Mouse (Mus musculus): ENCODE measurements around the gene Vamp9. TPM values are rescaled to one million over a fixed set of nuclear protein-coding genes. Genes with fewer than 3 reads are reported as not detected.

Vamp9 gene
- polyA plus RNA-seq, 1 experiment from 2014 or later = not detected

GRCm38 (mm10) chr5:99927951-99928350 is 21.9 kb downstream of the Vamp9 start:
- DNase-seq (ENCODE audit: low spot score, missing footprints) = peak; percentile 87
- Histone ChIP-seq H3K27me3 (ENCODE audit: control insufficient read depth, insufficient read depth, low read length) (no peaks in the 10 kb centered on the region), H3K4me3 (ENCODE audit: low read depth, low read length) (no peak overlapping the region), H3K4me1 (ENCODE audit: control insufficient read depth, insufficient read depth, low read length) (no peaks in the 10 kb centered on the region), H3K36me3 (ENCODE audit: control insufficient read depth, insufficient read depth, low read length) (no peaks in the 10 kb centered on the region), H3K9me3 (ENCODE audit: control insufficient read depth, low read length) (no peaks in the 10 kb centered on the region), H3K4me2 (no peak overlapping the region), H3K9ac (ENCODE audit: low read length) (no peak overlapping the region), H3K27ac (ENCODE audit: low read depth, low read length) (no peak overlapping the region)
- 56% methylated on average over 4 of the region's 4 CpGs for WGBS
- ATAC-seq (ENCODE audit: low FRiP score) = no peak

DNA sequence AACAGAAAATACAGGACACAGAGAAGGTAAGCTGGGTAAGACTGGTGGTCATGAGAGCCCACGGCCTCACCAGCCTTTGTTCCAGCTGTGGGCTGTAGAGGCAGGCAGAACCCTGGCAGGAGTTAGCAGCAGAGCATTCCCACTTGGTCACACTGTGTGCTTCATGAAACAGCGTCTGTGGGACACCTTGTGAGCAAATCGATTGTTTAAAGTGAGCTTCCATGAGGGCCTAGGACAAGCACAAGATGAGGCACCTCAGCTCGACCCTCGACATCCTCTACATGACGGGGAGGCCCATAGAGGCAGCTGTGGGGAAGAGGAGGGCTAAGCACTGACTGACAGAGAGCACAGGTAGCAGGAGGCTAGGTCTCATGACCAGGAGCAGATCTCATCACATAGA is 25.9 kb downstream of the Vamp9 start:
- WGBS = 87% methylated on average over 6 of the region's 6 CpGs
- H3K27me3 ChIP-seq (ENCODE audit: control insufficient read depth, insufficient read depth, low read length) = no peaks in the 10 kb centered on the region

GRCm38 (mm10) chr5:99939440-99939839 is 33.4 kb downstream of the Vamp9 start:
- no peak overlapping the region for H3K4me2 ChIP-seq
- no peak overlapping the region for H3K9ac ChIP-seq (ENCODE audit: low read length)
- no peaks in the 10 kb centered on the region for H3K4me1 ChIP-seq (ENCODE audit: control insufficient read depth, insufficient read depth, low read length)
- H3K9me3 ChIP-seq (ENCODE audit: control insufficient read depth, low read length) = no peaks in the 10 kb centered on the region; the same call in 1 of the 2 replicates
- no peak overlapping the region for H3K27ac ChIP-seq (ENCODE audit: low read depth, low read length)
- H3K4me3 ChIP-seq (ENCODE audit: low read depth, low read length) = no peak overlapping the region
- ATAC-seq (ENCODE audit: low FRiP score) = no peak
- 80% methylated on average over 3 of the region's 3 CpGs for WGBS
- no peak for DNase-seq (ENCODE audit: low spot score, missing footprints)
- no peaks in the 10 kb centered on the region for H3K36me3 ChIP-seq (ENCODE audit: control insufficient read depth, insufficient read depth, low read length)
- no peaks in the 10 kb centered on the region for H3K27me3 ChIP-seq (ENCODE audit: control insufficient read depth, insufficient read depth, low read length)

More for the DNA sequence above, 25.9 kb downstream of the Vamp9 start:
- H3K9me3 ChIP-seq (ENCODE audit: control insufficient read depth, low read length) = no peaks in the 10 kb centered on the region
- no peak overlapping the region for H3K4me3 ChIP-seq (ENCODE audit: low read depth, low read length)
- H3K4me1 ChIP-seq (ENCODE audit: control insufficient read depth, insufficient read depth, low read length) = no peaks in the 10 kb centered on the region
- no peak overlapping the region for H3K4me2 ChIP-seq
- no peak overlapping the region for H3K27ac ChIP-seq (ENCODE audit: low read depth, low read length)
- DNase-seq (ENCODE audit: low spot score, missing footprints) = no peak
- H3K9ac ChIP-seq (ENCODE audit: low read length) = no peak overlapping the region
- no peak for ATAC-seq (ENCODE audit: low FRiP score)
- H3K36me3 ChIP-seq (ENCODE audit: control insufficient read depth, insufficient read depth, low read length) = no peaks in the 10 kb centered on the region

GRCm38 (mm10) chr5:99941273-99941672 is 35.2 kb downstream of the Vamp9 start:
- Histone ChIP-seq H3K9me3 (ENCODE audit: control insufficient read depth, low read length) (peaks cover 5% of the 10 kb centered on the region), H3K9ac (ENCODE audit: low read length) (no peak overlapping the region), H3K27me3 (ENCODE audit: control insufficient read depth, insufficient read depth, low read length) (no peaks in the 10 kb centered on the region), H3K36me3 (ENCODE audit: control insufficient read depth, insufficient read depth, low read length) (no peaks in the 10 kb centered on the region), H3K4me1 (ENCODE audit: control insufficient read depth, insufficient read depth, low read length) (no peaks in the 10 kb centered on the region), H3K4me2 (no peak overlapping the region), H3K27ac (ENCODE audit: low read depth, low read length) (no peak overlapping the region), H3K4me3 (ENCODE audit: low read depth, low read length) (no peak overlapping the region)
- ATAC-seq (ENCODE audit: low FRiP score) (no peak), DNase-seq (ENCODE audit: low spot score, missing footprints) (no peak)
- 84% methylated on average over 10 of the region's 10 CpGs for WGBS

DNA sequence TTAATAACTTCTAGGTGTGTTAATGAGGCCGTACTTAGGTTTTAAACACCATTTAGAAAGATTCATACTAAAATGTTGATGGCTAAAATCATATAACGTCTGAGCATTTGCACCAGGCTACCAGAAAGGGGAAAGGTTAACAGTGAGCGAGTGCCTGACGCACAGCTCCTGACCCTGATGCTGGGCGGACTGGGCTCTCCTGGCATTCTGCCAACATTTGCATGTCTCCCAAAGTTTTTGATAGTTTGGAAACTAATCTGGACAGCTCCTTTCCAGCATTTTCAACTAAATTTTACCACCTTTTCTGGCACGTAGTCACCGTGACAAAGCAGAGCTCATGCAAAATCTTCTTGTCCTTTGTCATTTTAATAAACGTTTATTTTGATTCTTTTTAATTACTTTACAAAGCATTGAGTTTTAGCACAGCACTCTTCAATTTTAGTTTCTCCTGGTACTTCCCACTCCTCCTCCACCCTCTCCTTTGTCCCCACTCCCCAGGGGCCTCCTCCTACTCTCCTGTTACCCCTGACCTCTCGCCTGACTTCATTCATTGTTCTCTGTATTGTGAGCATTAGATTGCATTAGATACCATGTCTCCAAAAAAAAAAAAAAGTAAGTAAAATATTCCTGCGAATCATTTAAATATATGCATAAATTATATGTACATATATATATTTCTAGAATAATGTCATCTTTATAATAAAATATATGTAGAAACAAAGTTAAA is 35.9 kb downstream of the Vamp9 start:
- Histone ChIP-seq H3K4me1 (ENCODE audit: control insufficient read depth, insufficient read depth, low read length) (no peaks in the 10 kb centered on the region), H3K36me3 (ENCODE audit: control insufficient read depth, insufficient read depth, low read length) (no peaks in the 10 kb centered on the region), H3K27ac (ENCODE audit: low read depth, low read length) (no peak overlapping the region), H3K27me3 (ENCODE audit: control insufficient read depth, insufficient read depth, low read length) (no peaks in the 10 kb centered on the region), H3K9ac (ENCODE audit: low read length) (no peak overlapping the region), H3K4me3 (ENCODE audit: low read depth, low read length) (no peak overlapping the region), H3K4me2 (no peak overlapping the region), H3K9me3 (ENCODE audit: control insufficient read depth, low read length) (peaks cover 5% of the 10 kb centered on the region)
- DNase-seq (ENCODE audit: low spot score, missing footprints) (no peak), ATAC-seq (ENCODE audit: low FRiP score) (no peak)
- 50% methylated on average over 10 of the region's 10 CpGs for WGBS

DNA sequence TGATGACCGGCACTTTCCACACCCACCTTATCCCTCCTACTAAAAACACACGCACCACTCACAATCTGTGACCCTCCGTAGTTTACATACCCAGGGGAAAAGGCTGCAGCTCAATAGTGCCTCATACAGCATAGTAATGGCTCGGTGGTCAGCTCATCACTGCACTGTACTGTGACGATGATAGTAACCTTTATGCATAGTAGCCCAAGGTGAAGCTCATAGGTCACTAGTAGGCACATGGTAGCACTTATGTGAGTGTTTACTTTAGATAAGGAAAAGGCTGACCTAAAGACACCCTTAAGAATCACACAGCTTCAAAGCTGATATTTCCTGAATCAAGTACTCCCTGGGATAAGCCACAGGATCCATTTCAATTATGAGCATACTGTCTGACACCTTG is 46.5 kb downstream of the Vamp9 start:
- H3K4me2 ChIP-seq = no peak overlapping the region
- DNase-seq (ENCODE audit: low spot score, missing footprints) (no peak), ATAC-seq (ENCODE audit: low FRiP score) (no peak)
- H3K9me3 ChIP-seq (ENCODE audit: control insufficient read depth, low read length) = no peaks in the 10 kb centered on the region
- no peak overlapping the region for H3K9ac ChIP-seq (ENCODE audit: low read length)
- H3K4me3 ChIP-seq (ENCODE audit: low read depth, low read length) = no peak overlapping the region
- H3K4me1 ChIP-seq (ENCODE audit: control insufficient read depth, insufficient read depth, low read length) = peaks cover 12% of the 10 kb centered on the region
- H3K27me3 ChIP-seq (ENCODE audit: control insufficient read depth, insufficient read depth, low read length) = no peaks in the 10 kb centered on the region
- H3K36me3 ChIP-seq (ENCODE audit: control insufficient read depth, insufficient read depth, low read length) = no peaks in the 10 kb centered on the region
- WGBS = 88% methylated on average over 5 of the region's 5 CpGs
- no peak overlapping the region for H3K27ac ChIP-seq (ENCODE audit: low read depth, low read length)

- Histone ChIP-seq H3K4me2 (no peak overlapping the region), H3K4me1 (ENCODE audit: control insufficient read depth, insufficient read depth, low read length) (peaks cover 12% of the 10 kb centered on the region), H3K27me3 (ENCODE audit: control insufficient read depth, insufficient read depth, low read length) (no peaks in the 10 kb centered on the region), H3K36me3 (ENCODE audit: control insufficient read depth, insufficient read depth, low read length) (no peaks in the 10 kb centered on the region), H3K4me3 (ENCODE audit: low read depth, low read length) (no peak overlapping the region), H3K27ac (ENCODE audit: low read depth, low read length) (peak overlapping the region; percentile 22; the same call in 1 of the 2 replicates), H3K9me3 (ENCODE audit: control insufficient read depth, low read length) (no peaks in the 10 kb centered on the region), H3K9ac (ENCODE audit: low read length) (no peak overlapping the region)
- 20% methylated on average over 1 of the region's 1 CpGs for WGBS
- ATAC-seq (ENCODE audit: low FRiP score) (peak; percentile 80), DNase-seq (ENCODE audit: low spot score, missing footprints) (no peak)
Observed at GRCm38 (mm10) chr5:99953883-99954282, 47.8 kb downstream of the Vamp9 start.

- Histone ChIP-seq H3K27me3 (ENCODE audit: control insufficient read depth, insufficient read depth, low read length) (no peaks in the 10 kb centered on the region), H3K4me3 (ENCODE audit: low read depth, low read length) (no peak overlapping the region), H3K9me3 (ENCODE audit: control insufficient read depth, low read length) (no peaks in the 10 kb centered on the region), H3K27ac (ENCODE audit: low read depth, low read length) (no peak overlapping the region), H3K36me3 (ENCODE audit: control insufficient read depth, insufficient read depth, low read length) (peaks cover 15% of the 10 kb centered on the region), H3K9ac (ENCODE audit: low read length) (no peak overlapping the region), H3K4me2 (no peak overlapping the region), H3K4me1 (ENCODE audit: control insufficient read depth, insufficient read depth, low read length) (peaks cover 8% of the 10 kb centered on the region)
- DNase-seq (ENCODE audit: low spot score, missing footprints) (no peak), ATAC-seq (ENCODE audit: low FRiP score) (no peak)
- 90% methylated on average over 1 of the region's 1 CpGs for WGBS
Observed at GRCm38 (mm10) chr5:99958666-99959065, 52.6 kb downstream of the Vamp9 start.

DNA sequence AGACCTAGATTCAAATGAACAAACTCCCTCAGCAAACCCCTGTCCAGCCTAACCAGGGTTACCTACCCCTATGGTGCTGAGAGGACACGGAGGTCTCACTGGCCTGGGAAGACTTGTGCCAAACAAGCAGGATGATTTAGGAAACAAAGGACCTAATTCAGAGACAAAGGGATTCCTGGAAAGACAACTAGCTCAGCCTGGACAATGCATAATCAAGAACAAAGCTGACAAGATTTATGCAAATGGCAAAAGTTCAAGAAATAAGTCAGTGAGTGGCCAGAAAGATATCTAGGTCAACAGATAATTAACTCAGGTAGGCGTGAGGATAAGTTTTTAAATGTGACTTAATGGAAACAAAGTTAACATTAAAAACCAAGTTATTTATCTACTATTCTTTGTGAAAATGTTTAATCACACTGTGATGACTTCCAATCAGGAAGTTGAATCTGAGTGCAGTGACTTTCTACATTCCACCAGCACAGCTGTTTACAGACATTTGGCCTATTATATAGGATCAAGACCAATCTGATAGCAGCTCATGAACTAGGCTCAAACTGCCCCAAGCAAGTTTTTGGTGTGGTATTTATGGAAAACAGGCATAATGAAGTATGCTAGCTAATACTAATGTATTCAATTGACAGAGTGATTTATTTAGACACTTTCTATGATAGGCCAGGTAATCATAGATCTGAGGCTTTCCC is 53.3 kb downstream of the Vamp9 start:
- no peak for DNase-seq (ENCODE audit: low spot score, missing footprints)
- Histone ChIP-seq H3K4me1 (ENCODE audit: control insufficient read depth, insufficient read depth, low read length) (peaks cover 3% of the 10 kb centered on the region; the same call in 1 of the 2 replicates), H3K9ac (ENCODE audit: low read length) (no peak overlapping the region), H3K4me2 (no peak overlapping the region), H3K36me3 (ENCODE audit: control insufficient read depth, insufficient read depth, low read length) (peaks cover 15% of the 10 kb centered on the region), H3K27me3 (ENCODE audit: control insufficient read depth, insufficient read depth, low read length) (no peaks in the 10 kb centered on the region), H3K27ac (ENCODE audit: low read depth, low read length) (no peak overlapping the region), H3K9me3 (ENCODE audit: control insufficient read depth, low read length) (no peaks in the 10 kb centered on the region), H3K4me3 (ENCODE audit: low read depth, low read length) (no peak overlapping the region)
- no peak for ATAC-seq (ENCODE audit: low FRiP score)
- WGBS = 84% methylated on average over 2 of the region's 2 CpGs
